Mouse (Mus musculus): ENCODE measurements around the gene Aqp9. TPM values are rescaled to one million over a fixed set of nuclear protein-coding genes. Genes with fewer than 3 reads are reported as not detected.

The Aqp9 gene
- polyA plus RNA-seq, 1 experiment from 2014 or later, result 0.31 TPM

GRCm38 (mm10) chr9:71185823-71186222, 17.3 kb upstream of the Aqp9 start:
- H3K27me3 ChIP-seq (ENCODE audit: insufficient read depth, poor library complexity, severe bottlenecking), result no peaks in the 10 kb centered on the region
- peaks cover 7% of the 10 kb centered on the region; the same call in 1 of the 2 replicates for H3K4me1 ChIP-seq
- no peak overlapping the region for H3K27ac ChIP-seq
- H3K9me3 ChIP-seq, result no peaks in the 10 kb centered on the region
- 77% methylated on average over 2 of the region's 2 CpGs for WGBS
- H3K36me3 ChIP-seq, result no peaks in the 10 kb centered on the region
- no peak overlapping the region for H3K4me3 ChIP-seq
- no peak for DNase-seq (ENCODE audit: low spot score)

GRCm38 (mm10) chr9:71185285-71185684, 16.8 kb upstream of the Aqp9 start:
- no peak for DNase-seq (ENCODE audit: low spot score)
- H3K9me3 ChIP-seq, result no peaks in the 10 kb centered on the region
- H3K27me3 ChIP-seq (ENCODE audit: insufficient read depth, poor library complexity, severe bottlenecking), result no peaks in the 10 kb centered on the region
- H3K36me3 ChIP-seq, result no peaks in the 10 kb centered on the region
- H3K4me3 ChIP-seq, result no peak overlapping the region
- peaks cover 7% of the 10 kb centered on the region; the same call in 1 of the 2 replicates for H3K4me1 ChIP-seq
- H3K27ac ChIP-seq, result no peak overlapping the region

DNA sequence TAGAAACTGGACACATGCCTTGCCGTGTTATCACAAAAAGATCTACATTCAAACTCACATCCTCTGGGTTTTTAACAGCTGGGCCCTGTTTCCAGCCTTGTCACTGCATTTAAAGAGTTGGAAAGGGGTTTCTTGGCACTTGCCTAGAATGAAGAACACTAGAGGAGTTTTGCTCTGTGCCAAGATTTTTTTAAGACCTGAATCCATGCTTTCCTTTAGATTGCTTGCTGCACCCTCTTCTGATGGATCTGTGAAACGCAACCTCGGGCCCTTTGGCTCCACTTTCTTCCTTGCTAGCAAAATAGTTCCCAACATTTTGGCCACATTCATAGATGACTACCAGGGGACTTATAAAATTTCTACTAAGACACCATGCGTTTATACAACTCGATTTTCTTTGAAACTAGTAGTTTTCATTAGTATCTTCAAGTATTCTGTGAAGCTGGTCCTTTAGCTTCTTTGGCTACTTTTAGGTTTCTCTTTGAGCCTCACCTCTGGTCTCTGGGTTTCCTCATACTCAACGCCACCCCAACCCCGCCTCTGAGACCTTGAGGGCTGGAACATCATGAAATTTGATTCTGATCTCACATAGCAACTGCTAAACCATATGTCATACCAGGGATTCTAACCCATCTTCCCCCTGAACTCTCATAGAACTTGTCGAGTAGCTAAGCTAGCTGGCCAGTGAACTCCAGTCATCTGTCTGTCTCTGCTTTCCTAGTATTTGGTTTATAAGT, 11.7 kb upstream of the Aqp9 start:
- H3K4me3 ChIP-seq, result no peak overlapping the region
- WGBS, result 67% methylated on average over 8 of the region's 8 CpGs
- H3K9me3 ChIP-seq, result no peaks in the 10 kb centered on the region
- H3K27ac ChIP-seq, result no peak overlapping the region
- no peaks in the 10 kb centered on the region for H3K4me1 ChIP-seq
- no peaks in the 10 kb centered on the region for H3K36me3 ChIP-seq
- DNase-seq (ENCODE audit: low spot score), result no peak
- no peaks in the 10 kb centered on the region for H3K27me3 ChIP-seq (ENCODE audit: insufficient read depth, poor library complexity, severe bottlenecking)

GRCm38 (mm10) chr9:71179276-71179896, 10.9 kb upstream of the Aqp9 start:
- H3K36me3 ChIP-seq, result no peaks in the 10 kb centered on the region
- DNase-seq (ENCODE audit: low spot score), result no peak
- H3K27ac ChIP-seq, result no peak overlapping the region
- H3K27me3 ChIP-seq (ENCODE audit: insufficient read depth, poor library complexity, severe bottlenecking), result no peaks in the 10 kb centered on the region
- no peaks in the 10 kb centered on the region for H3K4me1 ChIP-seq
- no peaks in the 10 kb centered on the region for H3K9me3 ChIP-seq
- 74% methylated on average over 6 of the region's 6 CpGs for WGBS
- H3K4me3 ChIP-seq, result no peak overlapping the region

GRCm38 (mm10) chr9:71175686-71176085, 7.2 kb upstream of the Aqp9 start:
- no peaks in the 10 kb centered on the region; the same call in 1 of the 2 replicates for H3K27me3 ChIP-seq (ENCODE audit: insufficient read depth, poor library complexity, severe bottlenecking)
- H3K4me3 ChIP-seq, result no peak overlapping the region
- no peaks in the 10 kb centered on the region for H3K36me3 ChIP-seq
- no peaks in the 10 kb centered on the region for H3K4me1 ChIP-seq
- WGBS, result 86% methylated on average over 1 of the region's 1 CpGs
- no peaks in the 10 kb centered on the region for H3K9me3 ChIP-seq
- H3K27ac ChIP-seq, result no peak overlapping the region
- no peak for DNase-seq (ENCODE audit: low spot score)

DNA sequence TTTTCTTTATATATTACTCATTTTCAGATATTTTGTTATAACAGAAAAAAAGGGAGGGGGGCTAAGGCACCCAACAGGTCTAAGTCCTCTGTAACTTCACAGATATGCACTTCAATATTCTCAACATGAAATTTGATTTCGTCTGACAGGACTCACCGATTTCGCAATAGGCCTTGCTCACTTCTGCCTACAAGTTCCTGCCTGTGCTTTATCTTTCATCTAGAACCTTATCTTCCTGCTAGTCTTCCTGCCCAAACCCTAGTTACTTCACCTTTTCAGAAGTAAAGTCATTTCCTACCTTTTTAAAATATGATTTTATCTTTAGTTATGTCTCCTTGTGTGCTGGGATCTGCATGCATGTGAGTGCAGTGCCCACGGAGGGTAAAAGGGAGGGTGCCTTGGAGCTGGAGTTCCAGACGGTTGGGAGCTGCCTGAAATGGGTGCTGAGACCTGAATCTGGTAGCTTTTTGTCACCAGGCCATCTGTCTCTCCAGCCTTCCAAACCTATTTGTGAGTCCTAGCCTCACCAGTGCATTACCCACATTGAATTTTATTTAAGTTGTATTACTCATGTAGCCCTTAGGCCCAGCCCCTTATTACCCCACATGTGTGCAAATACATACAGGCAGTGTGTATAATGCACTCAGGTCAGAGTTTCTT, 6.0 kb upstream of the Aqp9 start:
- no peak overlapping the region for H3K4me3 ChIP-seq
- no peaks in the 10 kb centered on the region for H3K36me3 ChIP-seq
- 75% methylated on average over 5 of the region's 5 CpGs for WGBS
- no peaks in the 10 kb centered on the region; the same call in 1 of the 2 replicates for H3K27me3 ChIP-seq (ENCODE audit: insufficient read depth, poor library complexity, severe bottlenecking)
- H3K9me3 ChIP-seq, result no peaks in the 10 kb centered on the region
- no peak overlapping the region for H3K27ac ChIP-seq
- DNase-seq (ENCODE audit: low spot score), result no peak
- no peaks in the 10 kb centered on the region for H3K4me1 ChIP-seq

GRCm38 (mm10) chr9:71173533-71173932, 5.1 kb upstream of the Aqp9 start:
- Histone ChIP-seq H3K36me3 (no peaks in the 10 kb centered on the region), H3K9me3 (no peaks in the 10 kb centered on the region), H3K4me1 (peaks cover 4% of the 10 kb centered on the region), H3K27me3 (ENCODE audit: insufficient read depth, poor library complexity, severe bottlenecking) (no peaks in the 10 kb centered on the region; the same call in 1 of the 2 replicates), H3K27ac (no peak overlapping the region), H3K4me3 (no peak overlapping the region)
- WGBS, result 68% methylated on average over 9 of the region's 9 CpGs
- DNase-seq (ENCODE audit: low spot score), result no peak

- Histone ChIP-seq H3K36me3 (no peaks in the 10 kb centered on the region), H3K4me3 (no peak overlapping the region), H3K27ac (no peak overlapping the region), H3K4me1 (peaks cover 7% of the 10 kb centered on the region), H3K9me3 (no peaks in the 10 kb centered on the region), H3K27me3 (ENCODE audit: insufficient read depth, poor library complexity, severe bottlenecking) (no peaks in the 10 kb centered on the region; the same call in 1 of the 2 replicates)
- 56% methylated on average over 2 of the region's 2 CpGs for WGBS
- no peak for DNase-seq (ENCODE audit: low spot score)
These were observed 838 bp downstream of the Aqp9 start for GRCm38 (mm10) chr9:71167473-71168215.

DNA sequence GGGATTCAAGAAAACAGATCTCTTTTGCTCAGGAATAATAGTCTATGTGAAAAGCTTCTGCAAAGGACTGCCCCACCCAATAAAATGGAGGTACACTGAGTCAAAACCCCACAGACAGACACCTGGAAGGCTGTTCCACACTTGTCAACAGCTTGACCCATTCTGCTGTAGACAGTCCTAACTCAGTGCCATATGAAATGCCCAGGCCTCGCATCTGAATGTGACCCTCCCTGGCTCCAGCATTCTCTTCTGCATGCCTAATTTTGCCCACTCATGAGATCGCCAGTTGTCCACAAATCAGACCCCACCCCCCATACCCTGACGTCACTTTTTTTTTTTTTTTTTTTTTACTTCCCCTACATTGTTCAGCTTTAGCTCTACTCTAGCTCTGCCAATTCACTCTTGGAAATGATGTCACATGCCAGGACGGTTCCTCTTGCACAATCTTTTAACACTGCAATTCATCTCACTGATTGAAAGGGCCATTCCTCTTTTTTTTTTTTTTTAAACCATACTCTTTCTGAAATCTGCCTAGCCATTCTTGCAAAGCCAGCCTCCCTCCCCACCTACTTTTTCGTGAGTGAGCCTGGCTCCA, 1.5 kb downstream of the Aqp9 start:
- 65% methylated on average over 5 of the region's 5 CpGs for WGBS
- no peak for DNase-seq (ENCODE audit: low spot score)
- Histone ChIP-seq H3K4me1 (peaks cover 7% of the 10 kb centered on the region), H3K9me3 (no peaks in the 10 kb centered on the region), H3K36me3 (no peaks in the 10 kb centered on the region), H3K27me3 (ENCODE audit: insufficient read depth, poor library complexity, severe bottlenecking) (no peaks in the 10 kb centered on the region), H3K27ac (no peak overlapping the region), H3K4me3 (no peak overlapping the region)

DNA sequence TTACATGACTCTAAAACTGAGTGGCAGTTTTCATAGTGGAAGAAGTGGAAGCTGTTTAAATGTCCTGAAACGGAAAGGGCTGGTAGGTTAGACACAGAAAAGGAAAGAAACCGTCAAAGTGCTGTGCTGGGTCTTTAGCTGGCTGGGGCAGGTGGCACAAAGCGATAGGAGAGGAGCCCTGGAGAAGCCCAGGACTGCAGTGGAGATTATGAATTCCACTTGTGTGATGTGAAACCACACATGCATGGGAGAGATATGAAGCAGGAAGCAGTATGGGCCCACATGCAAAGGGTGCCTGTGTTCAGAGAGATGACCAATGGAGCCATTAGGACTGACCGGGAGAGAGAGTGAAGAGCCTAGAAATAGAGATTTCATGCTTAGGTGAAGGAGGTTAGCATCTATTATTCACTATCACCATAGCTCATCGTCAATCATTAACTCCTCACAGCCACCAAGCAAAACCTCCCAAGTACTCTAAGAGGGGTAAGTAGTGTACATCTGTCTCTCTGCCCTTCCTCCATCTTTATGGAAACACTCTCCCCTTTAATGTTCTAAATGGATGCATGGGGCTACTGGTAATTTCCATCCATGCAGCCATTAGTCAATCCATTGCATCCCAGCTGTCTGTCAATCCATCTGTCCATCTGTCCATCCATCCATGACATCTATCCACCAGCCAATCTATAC, 2.3 kb downstream of the Aqp9 start:
- no peak overlapping the region for H3K4me3 ChIP-seq
- no peak overlapping the region for H3K27ac ChIP-seq
- H3K36me3 ChIP-seq, result no peaks in the 10 kb centered on the region
- WGBS, result 81% methylated on average over 5 of the region's 5 CpGs
- H3K9me3 ChIP-seq, result no peaks in the 10 kb centered on the region
- peaks cover 7% of the 10 kb centered on the region for H3K4me1 ChIP-seq
- no peaks in the 10 kb centered on the region for H3K27me3 ChIP-seq (ENCODE audit: insufficient read depth, poor library complexity, severe bottlenecking)
- DNase-seq (ENCODE audit: low spot score), result no peak

DNA sequence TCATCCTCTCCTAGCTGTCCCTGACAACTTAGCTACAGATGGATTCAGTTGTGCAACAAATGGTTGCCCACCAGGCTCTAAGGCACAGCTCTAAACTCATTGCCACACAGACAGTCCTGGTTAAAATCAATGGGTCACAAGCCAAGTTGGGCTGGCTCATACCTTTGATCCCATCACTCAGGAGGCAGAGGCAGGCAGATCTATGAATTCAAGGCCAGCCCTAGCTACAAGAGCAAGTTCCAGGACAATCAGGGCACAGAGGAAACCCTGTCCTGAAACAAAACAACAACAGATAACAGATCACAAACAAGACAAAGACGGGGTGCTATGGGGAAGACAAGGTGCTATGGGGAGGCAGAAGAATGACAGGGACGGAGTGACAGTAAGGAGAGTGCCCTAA, 3.0 kb downstream of the Aqp9 start:
- Histone ChIP-seq H3K9me3 (no peaks in the 10 kb centered on the region), H3K36me3 (no peaks in the 10 kb centered on the region), H3K4me3 (no peak overlapping the region), H3K4me1 (peaks cover 7% of the 10 kb centered on the region), H3K27ac (no peak overlapping the region), H3K27me3 (ENCODE audit: insufficient read depth, poor library complexity, severe bottlenecking) (no peaks in the 10 kb centered on the region)
- no peak for DNase-seq (ENCODE audit: low spot score)
- 60% methylated on average over 2 of the region's 2 CpGs for WGBS

- WGBS, result 84% methylated on average over 6 of the region's 6 CpGs
- peaks cover 7% of the 10 kb centered on the region for H3K4me1 ChIP-seq
- DNase-seq (ENCODE audit: low spot score), result no peak
- H3K9me3 ChIP-seq, result no peaks in the 10 kb centered on the region
- 0 out of 2 replicates have a peak overlapping the region, but pooled peaks have one; percentile 0 for H3K27ac ChIP-seq
- no peaks in the 10 kb centered on the region for H3K36me3 ChIP-seq
- H3K27me3 ChIP-seq (ENCODE audit: insufficient read depth, poor library complexity, severe bottlenecking), result no peaks in the 10 kb centered on the region
- H3K4me3 ChIP-seq, result no peak overlapping the region
These were observed 3.4 kb downstream of the Aqp9 start for GRCm38 (mm10) chr9:71165061-71165460.

All from heart, embryonic 10.5 days (tissue).